Mouse (Mus musculus): ENCODE data around the gene Wrap73. TPM values are rescaled to one million over a fixed set of nuclear protein-coding genes. Genes with fewer than 3 reads are reported as not detected.

Gene Wrap73
- total RNA-seq (2021): 10 to 100 TPM; 16.7 to 20.4 TPM
- 41.0 and 41.1 TPM in 2 replicates for polyA plus RNA-seq (2012; rRNA removed)
- long read RNA-seq, transcript Wrap73-201 (12 exons, 1,598 nt): major isoform, 16 of 16 reads
- long read RNA-seq, partial matches to known transcripts: 0 of 16 reads
- long read RNA-seq, other reads (novel, unspliced or antisense): 0 of 16 reads

DNA sequence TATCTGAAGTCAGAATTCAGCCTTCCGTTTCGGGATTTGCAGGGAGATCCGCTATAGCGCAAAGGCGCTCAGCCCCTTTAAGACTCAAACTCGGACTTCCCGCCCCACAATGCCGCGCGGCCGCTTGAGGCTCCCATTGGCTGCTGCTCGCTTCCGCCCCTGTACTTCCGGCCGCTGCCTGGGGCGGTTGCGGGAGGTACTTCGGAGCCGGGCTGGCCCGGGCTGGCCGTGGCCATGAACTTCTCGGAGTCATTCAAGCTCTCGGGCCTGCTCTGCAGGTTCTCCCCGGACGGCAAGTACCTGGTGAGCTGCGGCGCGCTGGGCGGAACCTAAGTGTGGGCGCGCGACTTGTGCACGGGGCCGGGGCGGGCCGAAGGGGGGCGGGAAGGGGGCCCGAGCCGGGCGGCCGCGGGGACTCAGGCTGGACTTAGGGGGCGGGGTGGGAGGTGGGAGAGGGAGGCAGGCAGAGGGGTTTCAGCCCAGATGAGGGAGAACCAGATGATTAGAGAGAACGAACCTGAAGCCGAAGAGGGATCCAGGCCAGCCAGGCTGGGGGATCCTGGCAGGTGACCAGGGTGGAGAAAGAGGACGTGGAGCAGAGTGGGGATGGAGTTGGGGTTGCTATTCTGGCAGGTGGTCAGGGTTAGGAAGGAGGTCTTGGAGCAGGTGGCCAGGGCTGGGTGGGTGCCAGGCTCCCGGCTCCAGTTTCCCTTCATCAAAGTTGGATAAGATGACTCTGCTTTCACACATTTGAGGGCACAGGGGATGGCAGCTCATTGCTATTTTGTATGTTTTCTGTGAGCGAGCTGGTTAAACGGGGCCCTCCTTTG lies at the start of gene Wrap73:
Wrap73 (plus strand) TSS at position 162 of the 830 bp plus-strand sequence.
- peak; percentile 94 for DNase-seq

DNA sequence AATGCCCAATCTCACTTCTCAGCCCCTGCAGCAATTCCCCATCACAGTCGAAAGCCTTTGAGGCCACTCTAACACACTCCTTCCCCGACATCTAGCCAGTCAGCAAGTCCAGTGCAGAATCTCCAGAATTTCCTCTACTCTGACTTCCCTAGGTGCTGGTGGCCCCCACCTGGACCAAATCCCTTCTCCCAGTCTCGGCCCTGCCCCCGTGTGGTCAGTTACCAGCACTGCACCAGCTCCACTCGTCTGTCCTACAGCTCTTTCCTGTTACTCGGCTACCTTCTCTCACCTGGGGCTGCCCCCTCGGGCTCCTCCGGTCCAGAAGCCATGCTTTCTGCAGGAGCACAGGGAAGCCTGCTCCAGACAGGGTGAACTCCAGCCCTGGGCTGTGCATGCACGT lies 49.0 kb upstream of the Wrap73 start:
- peak; percentile 30 for DNase-seq

- no peak for DNase-seq
Observed at GRCm38 (mm10) chr4:154096111-154096510, 46.1 kb upstream of the Wrap73 start.

DNA sequence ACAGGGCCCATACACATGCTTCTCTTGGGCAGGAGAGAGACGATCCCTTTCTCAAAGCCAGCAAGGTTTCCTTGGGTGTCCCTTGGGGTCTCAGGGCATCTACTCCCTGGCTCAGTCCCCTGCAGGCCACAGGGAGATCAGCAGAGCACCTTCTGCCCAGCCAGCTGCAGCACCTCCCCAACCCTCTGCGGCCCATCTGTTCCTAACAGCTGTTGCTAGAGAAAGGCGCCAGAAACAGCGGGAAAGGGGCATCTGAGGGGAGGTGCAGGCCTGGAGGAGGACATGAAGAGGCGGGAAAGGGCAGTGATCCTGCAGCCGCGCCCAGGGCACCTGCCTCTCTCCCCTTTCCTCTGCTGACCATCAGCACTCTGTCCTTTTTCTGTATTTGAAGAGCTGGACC lies 42.8 kb upstream of the Wrap73 start:
- DNase-seq: no peak

- DNase-seq: no peak
Observed at GRCm38 (mm10) chr4:154103386-154103785, 38.8 kb upstream of the Wrap73 start.

DNA sequence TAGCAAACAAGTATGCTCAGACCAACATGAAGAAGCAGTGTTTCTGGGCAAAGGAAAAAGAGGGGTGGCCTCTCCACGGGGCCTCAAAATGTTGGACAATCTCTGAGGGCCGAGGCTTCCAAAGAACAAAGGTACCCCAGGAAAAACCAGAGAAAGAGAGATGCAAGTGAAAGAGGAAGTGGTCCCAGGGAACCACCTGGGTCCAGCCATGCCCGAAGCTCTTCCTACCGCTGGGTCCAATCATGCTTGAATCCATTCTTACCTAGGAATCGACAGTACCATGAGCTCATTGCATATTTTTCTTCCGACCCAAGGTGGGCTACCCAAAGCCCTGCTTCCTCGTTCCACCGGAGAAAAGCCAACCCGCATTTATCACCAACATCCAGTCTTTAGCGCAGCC lies 38.3 kb upstream of the Wrap73 start:
- DNase-seq: no peak

GRCm38 (mm10) chr4:154105381-154106001 lies 36.7 kb upstream of the Wrap73 start:
- DNase-seq: peak; percentile 33

DNA sequence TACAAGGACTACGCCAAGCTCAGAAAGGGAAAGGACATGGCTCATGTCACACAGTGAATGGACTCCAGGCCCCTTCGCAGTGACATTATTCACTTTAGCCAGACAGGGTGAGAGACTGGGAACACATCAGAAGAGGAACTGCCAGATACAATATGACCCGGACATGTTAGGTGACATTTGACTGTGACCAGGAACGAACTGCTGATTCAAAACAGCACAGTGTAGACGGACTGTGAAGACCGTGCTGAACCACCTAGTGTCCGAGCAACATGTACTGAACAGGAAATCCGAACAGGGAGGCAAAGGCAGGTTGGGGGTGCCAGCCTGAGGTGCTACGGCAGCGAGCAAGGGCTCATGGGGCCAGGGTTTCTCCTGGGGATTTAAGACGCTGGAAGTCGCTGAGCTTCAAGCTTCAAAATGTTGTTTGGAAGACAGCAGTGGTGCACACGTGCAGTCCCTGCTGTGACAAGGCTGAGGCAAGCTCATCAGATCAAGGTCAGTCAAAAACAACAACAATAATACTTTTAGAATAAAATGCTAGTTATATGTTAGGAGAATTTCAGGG lies 35.6 kb upstream of the Wrap73 start:
- no peak for DNase-seq

- no peak for DNase-seq
Observed at GRCm38 (mm10) chr4:154109216-154109849, 32.8 kb upstream of the Wrap73 start.

GRCm38 (mm10) chr4:154109850-154110243 lies 32.3 kb upstream of the Wrap73 start:
- no peak for DNase-seq

DNA sequence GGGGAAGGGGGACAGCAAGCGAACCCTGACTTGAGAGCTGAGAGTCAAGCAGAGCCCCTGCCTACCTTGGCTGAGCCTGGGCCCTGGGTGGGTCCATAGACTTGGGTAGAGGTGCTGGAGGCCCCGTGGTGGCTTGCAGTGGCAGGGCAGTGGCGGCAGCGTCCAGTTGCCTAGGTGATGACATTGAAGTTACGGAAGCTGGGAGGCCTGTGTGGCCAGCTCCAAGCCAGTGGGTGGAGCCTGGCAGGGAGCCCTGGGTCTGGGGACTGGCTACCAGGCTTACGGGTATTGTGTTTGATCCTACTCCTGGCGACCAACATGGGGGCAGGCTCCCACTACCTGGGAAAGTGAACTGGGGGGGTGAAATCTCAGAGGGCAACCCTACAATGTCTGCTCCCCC lies 25.8 kb upstream of the Wrap73 start:
- DNase-seq: peak; percentile 45

DNA sequence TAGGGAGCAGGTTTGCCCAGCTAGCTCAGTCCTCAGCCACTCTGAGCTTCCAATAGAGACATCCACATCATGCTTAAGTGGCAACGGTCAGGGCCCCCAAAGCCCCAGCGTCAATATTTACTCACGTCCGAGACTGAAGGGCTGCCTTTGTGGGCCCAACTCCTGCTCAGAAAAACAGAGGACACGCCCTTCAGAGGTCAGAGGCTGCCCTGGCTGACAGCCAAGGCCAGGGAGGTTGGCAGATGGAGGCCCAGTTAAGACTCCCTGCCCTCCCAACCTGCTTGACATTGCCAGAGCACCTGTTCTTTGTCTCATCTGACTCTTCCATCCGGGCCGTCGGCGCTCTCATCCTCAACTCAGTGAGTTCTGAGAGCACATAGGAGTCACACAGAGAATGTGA lies 23.4 kb upstream of the Wrap73 start:
- no peak for DNase-seq

- no peak for DNase-seq
Observed at GRCm38 (mm10) chr4:154119208-154119607, 23.0 kb upstream of the Wrap73 start.

- DNase-seq: no peak
Observed at GRCm38 (mm10) chr4:154121800-154122199, 20.4 kb upstream of the Wrap73 start.

DNA sequence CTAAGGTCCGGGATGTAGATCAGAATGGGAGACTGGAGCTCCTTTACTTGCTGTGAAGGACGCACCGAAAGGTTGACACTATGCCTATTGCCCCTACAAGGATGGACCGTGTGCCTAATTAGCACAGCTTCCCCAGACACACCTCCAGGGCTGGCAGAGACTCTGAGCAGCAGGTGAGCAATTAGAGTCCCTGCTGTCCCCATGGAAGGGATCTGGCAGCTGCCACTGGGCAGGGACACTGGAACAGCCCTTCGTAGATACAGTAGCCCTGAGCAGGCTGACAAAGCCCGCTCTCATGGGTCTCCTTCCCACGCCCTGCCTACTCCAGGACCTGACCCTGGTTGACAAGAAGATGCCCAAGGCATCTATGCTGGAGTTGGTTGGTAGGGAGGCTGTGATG lies 19.8 kb upstream of the Wrap73 start:
- no peak for DNase-seq

DNA sequence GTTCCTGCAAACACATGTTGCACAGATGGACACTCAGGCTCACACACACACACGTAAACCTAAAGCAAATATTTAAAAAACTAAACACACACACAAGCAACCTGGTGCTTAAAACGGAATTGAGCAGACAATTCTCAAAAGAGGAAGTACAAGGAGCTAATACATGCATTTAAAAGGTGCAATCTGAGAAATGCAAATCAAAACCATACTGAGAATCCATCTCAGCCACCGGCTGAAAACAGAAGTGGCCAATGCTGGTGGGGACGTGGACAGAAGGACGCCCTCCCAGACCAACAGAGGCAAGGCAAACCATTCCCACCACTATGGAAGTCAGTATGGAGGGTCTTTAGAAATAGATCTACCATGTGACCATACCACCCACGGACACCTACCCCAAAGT lies 18.6 kb upstream of the Wrap73 start:
- no peak for DNase-seq

GRCm38 (mm10) chr4:154125202-154125601 lies 17.0 kb upstream of the Wrap73 start:
- DNase-seq: no peak

- no peak for DNase-seq
Observed at GRCm38 (mm10) chr4:154127273-154127672, 14.9 kb upstream of the Wrap73 start.

DNA sequence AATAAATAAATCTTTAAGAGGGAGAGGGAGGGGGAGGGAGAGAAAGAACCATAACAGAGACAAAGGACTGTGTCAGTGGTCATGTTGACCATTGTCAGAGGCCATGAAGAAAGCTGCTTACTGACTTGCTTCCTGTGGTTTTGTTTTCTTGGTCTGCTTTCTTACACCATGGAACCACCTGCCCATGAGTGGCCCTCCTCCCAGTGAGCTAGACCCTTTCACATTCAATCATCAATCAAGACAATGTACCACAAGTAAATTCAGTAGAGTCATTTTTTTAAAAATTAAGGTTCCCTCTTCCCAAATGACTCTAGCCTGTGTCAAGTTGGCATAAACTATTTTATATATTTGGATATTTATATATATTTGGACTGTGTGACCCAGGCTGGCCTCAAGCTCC lies 12.2 kb upstream of the Wrap73 start:
- DNase-seq: no peak

GRCm38 (mm10) chr4:154131894-154132293 lies 10.3 kb upstream of the Wrap73 start:
- no peak for DNase-seq

- DNase-seq: no peak
Observed at GRCm38 (mm10) chr4:154134803-154135202, 7.4 kb upstream of the Wrap73 start.

DNA sequence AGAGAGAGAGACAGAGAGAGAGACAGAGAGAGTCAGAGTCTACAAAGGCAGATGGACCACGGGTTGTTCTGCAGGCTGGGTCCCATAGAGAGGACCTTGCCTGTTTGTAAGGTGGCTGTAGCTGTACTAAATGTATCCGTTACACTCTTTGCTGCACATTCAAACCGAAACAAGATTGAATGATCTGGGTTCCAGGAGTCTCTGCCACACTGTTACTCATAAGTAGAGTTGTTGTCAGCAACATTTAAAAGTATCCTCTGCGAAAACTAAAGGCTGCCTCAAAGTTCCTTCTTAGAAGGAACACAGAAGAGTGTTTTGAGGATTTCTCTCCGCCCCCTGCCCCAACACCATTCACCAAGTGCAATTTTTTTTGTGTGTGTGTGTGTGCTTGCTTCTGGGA lies 5.0 kb upstream of the Wrap73 start:
- DNase-seq: no peak

Data from adrenal gland, adult 2 months (tissue).